Mouse (Mus musculus) urinary bladder, postnatal 4 days (tissue): ENCODE data around the gene Cyth4.

Source experiments
- DNase-seq, 2 experiments: peaks; one replicate each; pipeline ENCODE4 v3.0.0; 2021 to 2022; ENCODE audit warnings: low spot score in 2 of 2

Gene Cyth4

DNA sequence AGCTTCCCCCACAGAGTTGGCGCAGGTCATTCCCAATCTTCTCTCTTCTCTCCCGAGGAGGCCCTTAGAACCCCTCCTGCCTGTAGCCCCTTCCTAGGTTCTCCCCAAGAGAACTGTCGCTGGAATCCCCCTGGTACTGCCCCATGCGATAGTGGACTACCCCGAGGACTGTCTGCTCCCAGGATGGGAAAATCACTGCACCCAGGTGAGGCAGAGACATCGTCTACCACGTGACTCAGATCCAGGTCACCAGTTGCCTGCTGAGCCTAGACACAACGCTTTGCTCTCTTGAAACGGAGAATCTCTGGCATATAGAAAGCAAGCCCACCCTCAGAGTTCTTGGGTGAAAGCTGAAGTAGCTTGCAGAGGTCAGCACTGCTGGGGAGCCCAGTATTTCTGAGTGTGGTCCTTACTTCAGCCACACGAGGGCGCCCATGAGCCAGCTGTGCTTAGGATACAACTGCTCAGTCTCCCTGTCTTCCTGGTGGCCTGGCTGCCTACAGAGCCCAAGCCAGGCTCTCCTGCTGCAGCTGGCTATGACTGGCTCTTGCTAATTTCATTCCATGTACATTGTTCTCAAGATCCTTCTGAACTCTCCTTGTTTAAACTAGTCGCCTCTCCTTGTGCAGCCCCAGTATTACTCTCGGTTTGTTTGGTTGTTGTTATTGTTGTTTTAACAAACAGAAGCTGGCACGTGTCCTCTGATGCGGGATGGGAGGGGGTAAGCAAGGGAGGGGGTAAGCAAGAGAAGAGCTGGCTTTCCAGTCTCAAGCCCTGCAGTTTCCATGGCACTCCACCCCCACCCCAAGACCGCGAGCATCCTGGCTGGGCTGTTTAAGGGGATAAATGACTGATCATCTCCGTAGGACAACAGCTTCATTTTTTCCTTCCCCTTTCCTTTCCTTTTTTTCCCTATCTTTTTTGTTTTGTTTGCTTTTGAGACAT lies 9.5 kb upstream of the Cyth4 start:
- DNase-seq = peak; percentile 70 to 88

- no peak for DNase-seq
Measured at GRCm38 (mm10) chr15:78588049-78588448, 8.8 kb upstream of the Cyth4 start.

- no peak for DNase-seq
Measured at GRCm38 (mm10) chr15:78588900-78589299, 7.9 kb upstream of the Cyth4 start.

DNA sequence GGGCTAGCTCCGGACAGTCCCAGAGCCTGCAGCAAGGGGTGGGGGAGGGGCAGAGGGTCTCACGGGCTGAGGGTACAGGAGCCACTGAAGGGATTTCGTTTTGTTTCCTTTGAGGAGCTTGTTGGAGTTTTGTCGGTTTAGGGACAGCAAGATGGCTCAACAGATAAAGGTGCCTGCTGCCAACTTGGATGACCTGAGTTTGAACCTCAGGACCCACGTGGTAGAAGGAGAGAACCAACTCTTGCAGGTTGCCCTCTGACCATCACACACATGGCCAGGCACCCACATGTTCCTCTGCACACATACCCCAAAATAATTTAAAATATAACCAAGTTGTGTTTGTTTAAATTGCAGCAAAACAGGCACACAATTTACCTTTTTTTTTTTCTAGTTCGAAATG lies 6.9 kb upstream of the Cyth4 start:
- DNase-seq = no peak

DNA sequence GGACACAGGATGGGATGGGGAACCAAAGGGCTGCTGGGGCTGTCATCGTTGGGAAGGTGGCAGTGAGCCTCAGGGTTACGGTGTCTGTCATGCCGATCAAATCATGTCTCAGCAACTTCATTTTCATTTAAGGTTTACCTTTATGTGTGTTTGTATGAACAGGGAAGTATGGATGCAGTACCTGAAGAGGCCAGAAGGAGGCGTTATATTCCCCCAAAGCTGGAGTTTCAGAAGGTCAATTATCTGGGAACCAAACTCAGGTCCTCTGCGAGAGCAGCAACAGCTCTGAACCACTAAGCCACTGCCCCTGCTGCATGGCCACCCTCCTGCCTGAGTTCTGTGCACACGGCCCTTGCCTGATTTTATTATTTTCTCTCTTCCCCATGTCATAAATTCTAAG lies 6.1 kb upstream of the Cyth4 start:
- no peak for DNase-seq

GRCm38 (mm10) chr15:78591680-78592451 lies 5.0 kb upstream of the Cyth4 start:
- no peak for DNase-seq

DNA sequence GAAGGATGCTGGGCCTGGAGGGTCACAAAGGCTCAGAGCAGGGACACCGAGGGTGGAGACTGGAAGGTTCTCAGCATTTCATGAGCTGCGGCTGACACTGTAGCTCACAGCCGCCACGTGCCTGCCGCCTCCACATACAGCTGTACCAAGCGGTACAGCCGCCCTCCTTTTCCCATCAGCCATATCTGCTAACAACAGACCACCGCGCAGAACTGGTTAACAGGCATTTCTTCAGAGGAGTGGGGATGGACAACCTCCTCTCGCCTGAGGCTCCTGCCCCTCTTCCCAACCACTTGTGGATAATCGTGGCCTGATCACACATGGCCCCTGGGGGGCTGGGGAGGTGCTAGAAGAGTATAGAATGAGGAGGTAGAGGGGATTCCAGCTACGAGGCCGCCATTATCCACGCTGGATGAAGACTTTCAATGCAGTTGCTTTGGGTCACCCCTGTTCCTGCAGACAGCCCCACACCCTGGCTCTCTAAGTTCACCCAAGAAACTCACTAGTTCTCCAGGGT lies 4.3 kb upstream of the Cyth4 start:
- no peak for DNase-seq

DNA sequence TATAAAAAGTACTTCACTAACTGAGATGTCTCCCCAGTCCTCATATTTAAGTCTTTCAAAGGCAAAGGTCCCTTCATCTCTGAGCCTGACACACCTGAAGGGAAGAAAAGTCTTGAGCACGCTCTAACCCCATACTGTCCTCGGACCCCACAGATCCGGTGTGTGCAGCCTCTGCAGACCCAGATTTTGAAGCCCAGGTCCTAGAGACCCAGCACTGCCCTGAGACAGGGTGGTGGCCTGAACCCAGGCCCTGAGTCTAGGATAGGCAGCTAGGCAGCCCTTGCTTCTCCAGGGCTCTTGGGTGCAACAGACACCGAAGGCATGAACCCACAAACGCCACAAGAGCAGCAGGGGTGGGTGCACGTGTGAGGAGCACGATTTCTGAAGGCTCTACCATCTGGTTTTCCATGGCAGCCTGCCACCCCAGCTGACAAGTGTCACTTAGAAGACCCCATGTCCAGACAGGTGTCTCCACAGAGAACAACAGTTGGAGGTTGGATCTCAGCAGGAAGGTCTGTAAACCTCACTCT lies 2.9 kb upstream of the Cyth4 start:
- DNase-seq = no peak

GRCm38 (mm10) chr15:78594831-78595230 lies 2.0 kb upstream of the Cyth4 start:
- DNase-seq = no peak

DNA sequence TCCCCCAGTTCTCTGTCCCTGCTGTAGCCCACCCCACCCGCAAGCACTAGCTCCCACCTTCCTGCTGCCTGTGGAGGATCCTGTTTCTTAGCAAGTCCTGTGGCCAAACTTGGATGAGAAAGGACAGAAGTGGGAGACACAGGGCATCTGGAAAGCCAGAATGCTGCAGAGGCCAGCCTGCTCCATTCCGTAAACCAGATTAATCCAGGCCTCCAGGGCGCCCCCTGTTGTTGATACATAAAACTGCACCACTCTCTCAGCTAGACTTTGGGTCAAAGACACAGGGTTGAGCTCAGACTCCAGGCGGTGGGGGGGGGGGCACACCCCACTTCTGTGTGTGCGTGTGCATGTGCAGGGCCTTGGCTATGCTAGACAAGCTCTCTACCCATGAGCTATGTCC lies 1.4 kb upstream of the Cyth4 start:
- DNase-seq = no peak

- no peak for DNase-seq
Measured at GRCm38 (mm10) chr15:78596504-78596903, 343 bp upstream of the Cyth4 start.

GRCm38 (mm10) chr15:78597729-78598128 lies 882 bp downstream of the Cyth4 start:
- no peak for DNase-seq

- DNase-seq = no peak
Measured at GRCm38 (mm10) chr15:78599124-78599523, 2.3 kb downstream of the Cyth4 start.

GRCm38 (mm10) chr15:78599529-78600193 lies 2.8 kb downstream of the Cyth4 start:
- DNase-seq = no peak

- no peak for DNase-seq
Measured at GRCm38 (mm10) chr15:78601180-78601579, 4.3 kb downstream of the Cyth4 start.

GRCm38 (mm10) chr15:78604255-78604654 lies 7.4 kb downstream of the Cyth4 start:
- DNase-seq = no peak

- no peak for DNase-seq
Measured at GRCm38 (mm10) chr15:78605371-78605791, 8.5 kb downstream of the Cyth4 start.

DNA sequence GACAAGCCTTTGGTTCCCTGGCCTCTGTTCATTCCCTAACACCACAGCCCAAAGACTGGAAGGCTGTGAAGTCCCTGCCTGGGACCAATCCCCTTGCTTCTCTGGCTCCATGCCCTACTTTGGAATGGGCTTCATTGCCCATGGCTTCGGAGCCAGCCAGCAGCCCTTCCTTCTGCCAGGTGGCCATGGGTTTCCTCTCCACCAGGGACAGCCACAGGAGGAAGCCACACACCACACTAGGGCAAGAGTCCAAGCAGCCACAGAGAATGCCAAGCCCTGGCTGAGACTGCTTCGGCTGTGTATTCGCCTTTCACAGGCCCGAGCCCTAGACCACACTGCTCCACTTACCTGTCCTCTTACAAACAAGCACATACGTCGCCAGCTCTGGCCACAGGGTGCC lies 9.2 kb downstream of the Cyth4 start:
- no peak for DNase-seq

GRCm38 (mm10) chr15:78607463-78607862 lies 10.6 kb downstream of the Cyth4 start:
- DNase-seq = no peak

DNA sequence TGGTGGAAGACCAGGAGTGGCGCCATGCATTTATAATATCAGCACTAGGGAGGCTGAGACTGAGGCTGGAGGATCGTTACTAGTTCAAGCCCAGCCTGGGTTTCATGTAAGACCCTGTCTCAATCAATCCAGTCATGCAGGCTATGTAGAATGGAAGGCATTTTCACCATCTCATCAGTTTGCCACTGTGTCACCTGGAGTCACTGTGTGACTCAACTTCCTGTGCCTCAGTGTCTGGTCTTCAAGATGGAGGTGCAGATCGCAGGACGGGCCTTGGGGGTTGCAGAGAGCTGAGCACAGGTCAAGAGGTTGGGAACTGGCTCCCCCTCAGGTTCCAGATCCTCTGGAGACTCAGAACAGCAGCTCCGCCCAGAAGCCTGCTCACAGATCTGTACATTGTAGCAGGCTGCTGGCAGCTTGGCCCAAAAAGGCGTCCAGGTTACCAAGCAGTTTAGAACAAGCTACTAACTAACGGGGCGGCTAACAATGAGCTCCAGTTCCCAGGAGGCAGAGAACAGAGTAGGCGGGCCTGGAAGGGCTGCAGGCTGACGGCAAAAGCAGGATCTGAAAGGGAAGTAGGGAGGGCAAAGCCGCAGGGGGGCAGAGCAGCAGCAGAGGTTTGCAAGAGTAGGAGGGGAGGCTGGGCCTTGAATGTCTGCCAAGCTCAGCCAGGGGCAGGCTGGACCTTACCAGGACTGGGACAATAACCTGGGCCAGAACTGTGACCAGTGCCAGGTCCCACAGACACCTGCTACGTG lies 14.0 kb downstream of the Cyth4 start:
- DNase-seq = no peak

- DNase-seq = no peak
Measured at GRCm38 (mm10) chr15:78614536-78614935, 17.7 kb downstream of the Cyth4 start.
